Mouse (Mus musculus) granulocyte monocyte progenitor cell, adult 5-6 weeks (primary cell): ENCODE measurements at regions not wholly inside any gene's neighbourhood (a gene's known extent, or its start where the extent isn't known, plus 50 kb on each side); places are given as distances from the start of the nearest gene placed in this dataset.

ENCODE experiments used
- ATAC-seq: replicated peaks from 2 replicates; pipeline ENCODE4 v1.8.0; 2016; ENCODE audit warnings: mild to moderate bottlenecking, moderate TSS enrichment, inconsistent platforms; ENCODE audit not compliant: poor library complexity, severe bottlenecking

GRCm38 (mm10) chr4:47622851-47623743 lies 148.6 kb downstream of the Sec61b start:
- no peak for ATAC-seq

GRCm38 (mm10) chr4:47630006-47630405 lies 155.5 kb downstream of the Sec61b start:
- no peak; the same call in 1 of the 2 replicates for ATAC-seq

GRCm38 (mm10) chr4:47630427-47630826 lies 156.0 kb downstream of the Sec61b start:
- ATAC-seq, result peak; percentile 58; the same call in 1 of the 2 replicates

GRCm38 (mm10) chr4:47638876-47639494 lies 164.5 kb downstream of the Sec61b start:
- ATAC-seq, result no peak

GRCm38 (mm10) chr4:47645093-47645492 lies 170.6 kb downstream of the Sec61b start:
- no peak for ATAC-seq

- no peak for ATAC-seq
Observed at GRCm38 (mm10) chr4:47648701-47649100, 174.2 kb downstream of the Sec61b start.

GRCm38 (mm10) chr4:47649951-47650350 lies 175.5 kb downstream of the Sec61b start:
- ATAC-seq, result no peak

- no peak for ATAC-seq
Observed at GRCm38 (mm10) chr4:47651521-47651920, 177.1 kb downstream of the Sec61b start.

- no peak for ATAC-seq
Observed at GRCm38 (mm10) chr4:47653143-47653542, 178.7 kb downstream of the Sec61b start.

GRCm38 (mm10) chr4:47669519-47669918 lies 195.1 kb downstream of the Sec61b start:
- no peak for ATAC-seq

GRCm38 (mm10) chr4:47670476-47670875 lies 196.0 kb downstream of the Sec61b start:
- no peak for ATAC-seq

GRCm38 (mm10) chr4:47671362-47671761 lies 196.9 kb downstream of the Sec61b start:
- ATAC-seq, result no peak

- ATAC-seq, result no peak
Observed at GRCm38 (mm10) chr4:47681141-47681540, 206.7 kb downstream of the Sec61b start.

- ATAC-seq, result no peak
Observed at GRCm38 (mm10) chr4:47691207-47691606, 216.7 kb downstream of the Sec61b start.

GRCm38 (mm10) chr4:47692654-47693053 lies 218.2 kb downstream of the Sec61b start:
- ATAC-seq, result no peak

- no peak for ATAC-seq
Observed at GRCm38 (mm10) chr4:47693221-47693620, 218.8 kb downstream of the Sec61b start.

- ATAC-seq, result no peak
Observed at GRCm38 (mm10) chr4:47697071-47697470, 222.6 kb downstream of the Sec61b start.

GRCm38 (mm10) chr4:47698514-47698913 lies 224.1 kb downstream of the Sec61b start:
- ATAC-seq, result no peak

GRCm38 (mm10) chr4:47698926-47699325 lies 224.5 kb downstream of the Sec61b start:
- no peak for ATAC-seq

GRCm38 (mm10) chr4:47703501-47703900 lies 229.0 kb downstream of the Sec61b start:
- no peak for ATAC-seq

GRCm38 (mm10) chr4:47704607-47705006 lies 230.1 kb downstream of the Sec61b start:
- peak; percentile 98 for ATAC-seq

- ATAC-seq, result no peak
Observed at GRCm38 (mm10) chr4:47707966-47708365, 233.5 kb downstream of the Sec61b start.
